Mouse (Mus musculus): ENCODE results near the gene Fan1. TPM values are rescaled to one million over a fixed set of nuclear protein-coding genes. Genes with fewer than 3 reads are reported as not detected.

The Fan1 gene
- polyA plus RNA-seq, 1 experiment, result 1.6 TPM

GRCm38 (mm10) chr7:64310241-64310640, 63.7 kb downstream of the Fan1 start:
- no peak overlapping the region for H3K4me3 ChIP-seq (ENCODE audit: insufficient read depth, poor library complexity, severe bottlenecking)
- no peaks in the 10 kb centered on the region for H3K79me3 ChIP-seq (ENCODE audit: low read depth)
- no peak for TF ChIP-seq CTCF (IDR thresholded peaks at IDR 0.05; ENCODE audit: control insufficient read depth, insufficient read depth, insufficient read length)
- TF ChIP-seq MYOG (IDR thresholded peaks at IDR 0.05; ENCODE audit: control insufficient read depth, extremely low read depth, insufficient read length), result no peak
- no peak for TF ChIP-seq CEBPB (IDR thresholded peaks at IDR 0.05; ENCODE audit: low read depth)
- TF ChIP-seq MAX (IDR thresholded peaks at IDR 0.05), result no peak
- TF ChIP-seq MYOD1 (IDR thresholded peaks at IDR 0.05; ENCODE audit: control insufficient read depth, insufficient read length, low read depth), result no peak
- no peak for TF ChIP-seq FOSL1 (IDR thresholded peaks at IDR 0.05; ENCODE audit: insufficient read depth, low read length, poor library complexity, severe bottlenecking)
- no peak for TF ChIP-seq USF1 (IDR thresholded peaks at IDR 0.05; ENCODE audit: low read depth)
- no peaks in the 10 kb centered on the region for H3K27me3 ChIP-seq (ENCODE audit: control insufficient read depth, insufficient read depth, insufficient read length)
- peaks cover 75% of the 10 kb centered on the region for H3K36me3 ChIP-seq (ENCODE audit: control insufficient read depth, insufficient read depth)
- no peak overlapping the region for H3ac ChIP-seq (ENCODE audit: control insufficient read depth, insufficient read length, low read depth)
- no peaks in the 10 kb centered on the region for H3K79me2 ChIP-seq (ENCODE audit: control insufficient read depth, insufficient read depth)

Other genes with a start within 250 kb of the Fan1 start
- 0.02 TPM for gene Trpm1, start 220.3 kb downstream of the Fan1 start, polyA plus RNA-seq (2012; fragmentation: generic; extraction: Trizol)
- 9.4 TPM for gene Mtmr10, start 86.4 kb downstream of the Fan1 start, polyA plus RNA-seq (2012; fragmentation: generic; extraction: Trizol)
- gene Mphosph10, start 18.2 kb upstream of the Fan1 start, polyA plus RNA-seq (2012; fragmentation: generic; extraction: Trizol), result 9.3 TPM
- gene Mcee, start 18.5 kb upstream of the Fan1 start, polyA plus RNA-seq (2012; fragmentation: generic; extraction: Trizol), result 6.9 TPM
- gene Apba2, start 127.6 kb upstream of the Fan1 start, polyA plus RNA-seq (2012; fragmentation: generic; extraction: Trizol), result not detected

All from C2C12 (cell line).